Mouse (Mus musculus) R1 (cell line): ENCODE results near the gene Kcnv2.

Experiments used
- DNase-seq: peaks from one replicate; pipeline ENCODE4 v3.0.0-alpha.2; 2018; ENCODE audit warnings: low read depth, low spot score

The Kcnv2 gene

DNA sequence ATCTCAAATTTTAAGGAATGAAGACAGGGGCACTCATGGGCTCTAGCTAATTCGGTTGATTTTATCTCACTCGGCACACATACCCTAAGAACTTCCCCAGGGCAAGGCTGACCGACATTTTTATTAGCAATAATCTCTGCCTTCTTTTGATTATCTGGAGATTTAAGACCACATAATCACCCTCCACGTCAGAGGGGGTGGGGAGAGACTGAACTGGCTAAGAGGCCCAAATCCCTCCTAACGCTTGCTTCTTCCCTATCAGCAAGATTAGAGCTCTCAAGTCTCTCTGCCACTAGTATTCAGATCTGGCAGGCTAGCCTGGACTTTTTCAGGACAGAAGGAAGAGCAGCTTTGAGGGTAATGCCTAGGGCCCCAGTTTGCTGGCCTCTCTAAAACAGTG is at the start of gene Kcnv2:
Gene Kcnv2, plus strand, starts transcription at position 308 of the 400 bp plus-strand sequence.
- DNase-seq: no peak

DNA sequence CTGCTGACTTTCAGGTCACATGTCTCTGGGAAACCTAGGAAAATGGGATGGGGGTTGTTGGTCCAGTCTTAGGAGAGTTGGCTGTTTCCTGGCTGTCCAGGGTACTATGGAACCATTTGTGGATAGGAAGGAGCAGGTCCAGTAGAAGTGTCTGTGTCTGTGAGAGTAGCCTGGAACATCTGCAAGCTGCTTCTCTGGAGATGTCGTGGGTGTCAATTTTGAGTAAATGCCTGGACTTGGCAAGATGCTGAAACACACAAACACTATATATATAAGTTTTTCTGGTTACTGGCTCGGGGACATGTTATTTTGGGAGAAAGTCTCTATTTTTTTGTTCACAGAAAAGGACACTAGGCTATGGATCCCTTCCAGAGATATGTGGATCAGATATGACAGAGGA is 49.0 kb upstream of the Kcnv2 start:
- no peak for DNase-seq

DNA sequence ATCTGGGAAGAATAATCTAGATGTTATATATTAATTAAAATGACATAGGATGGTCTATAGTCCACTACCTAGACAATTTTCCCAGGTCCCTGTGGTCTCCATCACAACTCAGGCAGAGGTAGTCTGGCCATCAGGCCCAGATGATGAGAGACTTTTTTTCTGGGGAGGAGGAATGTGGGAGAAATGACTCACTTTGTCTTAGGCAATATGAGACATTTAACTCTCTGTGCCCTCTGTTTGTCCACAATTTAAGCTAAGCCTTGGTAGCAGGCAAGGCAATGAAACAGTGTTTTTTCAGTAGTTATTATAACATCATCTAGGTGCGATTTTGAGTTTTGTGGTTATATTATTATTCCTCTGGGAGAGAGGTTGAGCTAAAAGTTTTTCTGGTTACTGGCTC is 48.0 kb upstream of the Kcnv2 start:
- DNase-seq: no peak

DNA sequence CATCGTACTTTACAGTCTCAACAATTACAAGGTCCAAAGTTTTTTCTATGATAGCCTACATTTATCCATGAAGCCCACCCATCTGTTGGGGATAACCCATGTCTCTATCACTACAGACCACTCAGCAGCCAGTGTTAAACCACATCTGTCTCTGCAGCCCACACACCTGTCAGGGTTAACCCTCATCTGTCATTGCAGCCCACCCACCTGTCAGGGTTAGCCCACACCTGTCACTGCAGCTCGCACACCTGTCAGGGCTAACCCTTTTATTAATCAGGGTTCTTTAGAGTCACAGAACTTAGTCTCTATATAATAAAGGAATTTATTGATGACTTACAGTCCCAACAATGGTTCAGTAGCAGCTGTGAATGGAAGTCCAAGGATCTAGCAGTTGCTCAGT is 43.2 kb upstream of the Kcnv2 start:
- no peak for DNase-seq

DNA sequence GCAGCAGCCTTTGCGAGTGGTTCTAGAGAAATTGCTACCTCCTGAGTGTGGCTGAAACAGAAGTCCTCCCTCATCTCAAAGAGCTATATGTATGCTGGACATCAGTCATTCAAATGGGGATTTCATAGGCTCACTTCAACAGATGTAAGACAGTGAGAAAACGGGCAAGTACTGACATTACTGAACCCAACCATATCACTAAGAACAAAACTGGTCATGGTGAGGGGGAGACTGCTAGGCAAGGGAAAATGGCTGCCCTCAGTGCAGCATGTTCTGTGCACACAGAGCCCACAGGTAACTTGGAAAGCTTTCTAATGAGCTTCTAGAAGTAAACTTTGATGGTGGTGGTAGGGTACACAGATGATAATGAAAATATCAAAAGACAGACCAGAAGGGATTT is 12.3 kb upstream of the Kcnv2 start:
- DNase-seq: no peak

DNA sequence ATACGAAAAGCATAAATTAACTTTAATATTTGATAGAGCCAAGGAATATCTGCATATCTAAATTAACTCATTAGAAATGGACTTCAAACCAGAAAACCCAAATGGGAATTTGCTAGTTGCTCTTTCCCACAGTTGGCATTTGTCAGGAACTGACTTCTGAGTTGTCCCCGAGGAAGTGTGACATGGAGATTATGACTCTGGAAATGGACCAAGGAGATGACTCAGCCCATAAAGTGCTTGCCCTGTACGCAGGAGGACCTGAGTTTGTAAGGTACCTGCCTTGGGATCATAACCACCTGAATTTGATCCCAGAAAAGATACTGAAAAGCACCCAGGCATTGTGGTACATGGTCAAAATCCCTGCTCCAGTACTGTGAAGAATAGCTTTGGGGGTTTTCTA is 11.1 kb upstream of the Kcnv2 start:
- DNase-seq: no peak

DNA sequence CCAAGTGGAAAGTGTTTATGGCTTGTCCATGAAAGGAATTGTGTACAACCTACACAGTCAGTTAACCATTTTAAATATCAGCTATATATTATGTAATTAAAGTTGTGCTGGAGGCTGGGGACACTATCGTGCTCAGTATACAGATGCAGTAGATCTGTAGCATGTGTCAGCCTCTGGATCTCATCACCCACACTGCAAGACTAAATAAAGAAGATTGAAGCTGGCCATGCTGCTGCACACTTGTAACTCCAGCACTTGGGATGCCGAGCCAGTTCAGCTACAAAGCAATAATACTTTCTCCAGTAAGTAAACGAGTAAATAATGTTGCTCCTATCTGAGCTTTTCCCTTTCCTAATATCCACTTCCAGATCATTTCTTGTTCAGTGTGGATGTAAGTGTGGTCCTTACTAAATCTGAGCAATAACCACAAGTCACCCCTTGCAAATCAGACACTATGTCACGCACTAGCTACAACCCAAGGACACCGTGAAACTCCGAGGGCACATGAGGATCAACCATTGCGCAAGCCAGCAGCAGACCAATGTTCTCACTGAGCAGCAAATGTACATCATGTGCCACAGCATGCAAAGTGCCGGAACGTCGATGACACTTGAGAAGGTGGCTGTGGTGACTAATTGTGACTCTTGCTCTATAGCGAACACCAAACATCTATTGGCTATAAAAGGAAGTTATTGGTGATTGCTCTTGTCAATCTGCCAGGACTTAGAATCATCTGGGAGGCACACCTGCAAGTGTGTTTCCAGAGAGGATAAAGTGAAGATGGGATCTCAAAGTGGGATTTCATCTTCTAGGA is 9.9 kb upstream of the Kcnv2 start:
- DNase-seq: no peak

DNA sequence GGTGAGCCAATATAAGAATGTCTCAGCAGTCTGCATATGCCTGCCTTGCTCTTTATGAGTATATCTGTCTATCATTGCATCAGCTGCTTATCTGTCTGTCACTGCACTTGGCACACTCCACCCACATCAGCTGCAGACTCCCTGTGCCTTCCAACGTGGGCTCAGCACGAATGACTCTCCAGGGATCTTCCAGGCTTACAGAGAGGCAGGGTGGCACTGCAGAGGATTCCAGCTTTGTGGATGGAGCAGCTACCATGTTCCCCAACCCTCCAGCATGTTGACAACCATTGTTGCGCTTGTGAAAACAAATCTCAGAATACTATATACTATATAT is 9.3 kb upstream of the Kcnv2 start:
- DNase-seq: no peak

DNA sequence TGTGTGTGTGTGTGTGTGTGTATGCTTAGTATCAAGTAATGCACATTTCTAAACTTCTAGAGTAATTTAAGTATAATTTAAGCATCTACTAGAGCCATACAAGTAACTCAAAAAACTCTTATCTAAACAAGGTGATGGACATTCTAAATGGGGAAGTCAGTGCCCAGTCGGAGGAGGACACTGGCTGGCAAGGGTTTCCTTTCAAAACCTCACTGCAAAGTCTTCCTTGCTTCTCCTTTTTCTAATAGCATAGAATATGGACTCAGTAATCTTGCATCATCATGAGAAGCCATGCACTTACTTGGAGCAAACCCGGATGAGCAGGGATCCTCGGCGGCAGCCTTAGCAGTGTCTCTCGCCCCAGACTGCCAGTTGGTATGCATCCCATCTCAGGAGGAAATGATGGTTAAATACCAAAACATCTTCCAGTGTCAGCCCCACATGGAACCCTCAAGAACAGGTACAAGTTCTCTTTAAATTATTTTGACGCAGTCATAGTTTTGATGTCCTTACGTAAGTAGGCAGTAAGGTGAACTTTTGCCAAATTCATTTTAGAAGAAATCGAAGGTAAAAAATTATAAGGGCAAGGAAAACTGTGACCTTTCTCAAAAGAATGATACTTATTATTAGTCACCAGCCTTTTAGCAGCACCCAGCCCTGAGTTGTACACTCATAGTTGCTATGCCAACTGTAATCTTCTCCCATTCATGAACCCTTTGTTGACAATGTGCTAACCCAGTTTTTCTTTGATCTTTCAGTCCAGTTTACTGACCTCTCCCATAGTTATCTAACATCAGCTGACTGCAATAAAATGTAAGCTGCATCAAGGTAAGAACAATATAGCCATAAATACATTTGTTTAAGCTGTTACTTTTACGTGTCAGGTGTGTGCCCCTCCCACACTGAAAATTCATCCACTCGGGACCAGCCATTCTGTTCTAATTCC is 5.8 kb upstream of the Kcnv2 start:
- DNase-seq: no peak

DNA sequence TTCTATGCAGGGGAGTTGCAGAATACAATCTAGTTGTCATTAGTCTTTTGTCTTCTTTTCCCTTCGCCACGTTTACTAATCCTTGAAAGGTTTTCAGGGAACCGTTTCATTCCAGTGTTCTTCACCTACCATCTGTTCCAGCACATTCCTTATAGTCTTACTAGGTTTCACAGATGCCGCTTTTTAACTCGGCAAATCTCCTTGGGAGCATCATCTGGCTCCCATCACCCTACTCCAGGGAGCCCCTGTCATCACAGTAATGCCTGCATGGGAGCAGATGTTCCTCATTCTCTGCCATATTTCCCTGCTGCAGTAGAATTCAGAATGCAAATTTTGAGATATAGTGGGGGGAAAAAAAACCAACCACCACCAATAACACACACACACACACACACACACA is 5.1 kb upstream of the Kcnv2 start:
- no peak for DNase-seq

DNA sequence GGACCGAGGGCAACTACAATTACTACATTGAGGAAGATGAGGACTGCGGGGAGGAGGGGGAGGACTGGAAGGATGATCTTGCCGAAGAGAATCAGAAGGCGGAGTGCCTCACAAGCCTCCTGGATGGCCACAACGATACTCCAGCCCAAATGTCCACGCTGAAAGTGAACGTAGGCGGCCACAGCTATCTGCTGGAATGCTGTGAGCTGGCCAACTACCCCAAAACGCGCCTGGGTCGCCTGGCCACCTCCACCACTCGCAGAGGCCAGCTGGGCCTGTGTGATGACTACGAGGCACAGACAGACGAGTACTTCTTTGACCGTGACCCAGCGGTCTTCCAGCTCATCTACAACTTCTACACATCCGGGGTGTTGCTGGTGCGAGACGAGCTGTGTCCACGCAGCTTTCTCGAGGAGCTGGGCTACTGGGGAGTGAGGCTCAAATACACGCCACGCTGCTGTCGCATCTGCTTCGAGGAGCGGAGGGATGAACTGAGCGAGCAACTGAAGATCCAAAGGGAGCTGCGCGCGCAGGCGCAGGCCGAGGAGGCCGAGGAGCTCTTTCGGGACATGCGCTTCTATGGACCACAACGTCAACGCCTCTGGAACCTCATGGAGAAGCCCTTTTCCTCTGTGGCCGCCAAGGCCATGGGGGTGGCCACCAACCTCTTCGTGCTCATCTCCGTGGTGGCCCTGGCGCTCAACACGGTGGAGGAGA is 681 bp downstream of the Kcnv2 start:
- DNase-seq: peak; percentile 25

DNA sequence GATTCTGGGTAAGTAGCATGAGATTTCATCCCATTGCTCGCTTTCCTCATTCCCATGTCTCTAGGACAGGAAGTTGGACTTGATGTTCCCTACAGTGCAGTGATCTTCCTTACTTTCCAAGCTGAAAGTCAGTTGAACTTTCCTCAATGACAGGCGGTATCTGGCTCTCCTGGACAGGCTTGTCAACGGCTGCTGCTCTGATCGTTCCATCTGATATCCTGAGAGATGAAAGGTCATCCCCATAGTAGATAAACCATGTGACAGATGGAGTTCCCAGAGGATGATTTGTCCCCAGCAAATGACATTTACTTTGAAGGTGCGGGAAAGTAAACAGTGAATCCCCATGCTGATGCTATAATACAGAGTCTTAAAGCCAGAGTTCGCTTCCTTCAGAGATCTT is 3.2 kb downstream of the Kcnv2 start:
- no peak for DNase-seq

DNA sequence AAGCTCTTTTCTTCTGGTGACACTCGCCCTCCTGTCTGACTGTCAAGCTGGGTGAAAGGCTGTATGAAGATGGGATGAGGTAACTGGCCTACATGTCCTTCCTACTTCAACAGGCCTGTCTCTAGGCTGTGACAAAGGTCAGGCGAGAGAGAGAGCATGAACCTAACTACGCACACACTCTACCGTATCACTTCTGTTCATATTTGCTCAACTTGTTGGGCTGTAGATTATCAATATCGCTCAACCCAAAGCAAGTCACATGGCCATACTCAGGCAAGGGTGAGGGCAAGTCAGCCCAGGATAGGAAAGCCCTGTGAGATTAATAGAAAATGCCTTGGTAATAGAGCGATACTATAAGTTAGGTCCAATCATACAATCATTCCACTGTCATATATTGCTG is 5.2 kb downstream of the Kcnv2 start:
- no peak for DNase-seq

DNA sequence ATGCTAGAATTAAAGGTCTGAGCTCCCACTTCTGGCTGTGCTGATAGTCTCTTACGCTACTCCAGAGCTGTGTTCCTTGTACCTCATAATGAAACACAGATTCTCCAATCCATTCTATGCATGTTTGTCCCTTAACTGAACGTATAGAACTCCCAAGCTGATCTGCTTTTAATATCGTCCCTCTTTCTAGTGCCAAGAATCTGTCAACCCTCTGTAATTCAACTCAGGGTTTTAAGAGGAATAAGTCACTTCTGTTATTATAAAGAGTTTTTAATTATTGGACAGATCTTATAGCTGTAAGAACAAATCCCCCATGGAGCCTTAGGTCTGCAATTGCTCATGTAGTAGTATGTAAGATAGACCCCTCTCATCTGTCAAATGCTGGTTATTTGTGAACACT is 5.8 kb downstream of the Kcnv2 start:
- no peak for DNase-seq

DNA sequence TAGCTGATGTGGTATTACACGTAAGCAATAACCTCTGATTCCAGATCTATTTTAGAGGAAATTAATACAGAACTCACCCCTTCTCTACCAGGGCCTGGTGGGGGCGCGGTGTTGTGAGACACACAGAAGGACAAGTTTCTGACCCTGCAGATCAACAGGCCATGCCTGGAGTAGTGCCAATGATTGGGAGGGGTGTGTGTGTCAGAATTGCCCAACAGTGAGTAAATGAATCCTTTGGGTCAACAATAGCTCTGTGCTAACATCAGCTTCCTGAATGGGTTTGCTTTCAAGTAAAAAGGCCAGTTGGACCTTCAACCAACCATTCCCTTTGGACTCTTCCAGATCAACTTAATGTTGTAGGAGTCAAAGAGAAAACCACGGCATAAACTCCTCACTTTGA is 6.3 kb downstream of the Kcnv2 start:
- DNase-seq: no peak

DNA sequence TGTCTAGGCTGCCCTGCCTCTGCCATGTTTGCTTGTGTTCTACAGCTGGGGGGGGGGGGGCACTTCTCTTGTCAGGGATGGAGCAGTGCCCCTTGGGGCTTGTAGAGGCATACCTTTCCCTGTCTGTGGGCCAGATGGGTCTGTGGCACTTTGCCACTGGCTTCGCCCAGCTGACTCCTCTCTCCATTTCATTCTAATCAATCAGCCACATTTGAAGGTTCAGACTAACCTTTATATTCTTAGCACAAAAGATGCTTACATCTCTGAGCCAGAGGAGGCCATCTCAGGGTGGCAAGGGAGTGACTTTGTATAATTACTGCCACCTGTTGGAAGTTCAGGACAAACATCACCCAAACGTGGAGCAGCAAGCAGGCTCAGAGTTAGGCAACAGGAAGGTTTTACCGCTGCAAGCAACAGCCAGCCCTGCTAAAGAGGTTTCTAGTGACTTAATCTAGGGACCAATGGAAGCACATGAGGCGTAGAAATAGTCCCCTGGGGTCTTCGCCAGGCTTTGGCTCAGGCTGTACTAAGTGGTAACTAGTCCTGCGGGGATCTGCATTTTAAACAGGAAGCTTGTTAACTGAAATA is 9.9 kb downstream of the Kcnv2 start:
- DNase-seq: peak; percentile 15

DNA sequence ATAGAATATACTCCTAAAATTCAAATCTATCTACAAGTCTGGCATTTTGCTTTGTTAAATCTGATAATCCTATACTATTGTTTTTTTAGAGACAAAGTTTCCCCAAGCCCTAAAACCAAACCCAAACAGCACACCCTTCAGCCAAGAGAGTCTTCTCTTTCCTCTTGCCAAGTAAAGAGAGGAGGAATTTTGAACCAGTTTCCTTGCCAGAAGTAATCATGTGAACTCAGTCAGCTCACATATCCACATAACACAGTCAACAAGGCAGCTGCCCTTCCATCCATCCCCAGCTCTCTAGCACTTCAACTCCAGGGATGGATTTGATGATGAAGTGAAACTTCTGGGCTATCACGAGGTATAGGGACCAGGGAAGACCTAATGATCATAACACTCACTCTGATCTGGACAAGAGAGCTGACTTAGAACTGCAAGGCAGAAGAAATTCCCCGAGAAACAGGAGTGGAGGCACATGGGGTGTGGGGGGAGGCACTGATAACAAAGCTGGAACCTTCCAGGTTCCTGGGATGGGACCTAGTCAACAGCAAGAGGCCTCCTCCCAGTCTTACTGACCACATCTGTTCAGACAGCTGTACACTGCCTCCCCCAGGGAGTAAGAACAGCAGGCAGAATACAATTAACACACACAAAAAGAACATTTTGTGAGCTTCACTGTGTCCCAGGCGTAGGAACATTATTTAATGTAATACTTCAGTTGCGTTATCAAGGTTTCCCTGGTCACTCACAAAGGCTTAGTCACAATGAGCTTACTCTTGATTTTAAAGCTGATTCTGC is 13.9 kb downstream of the Kcnv2 start:
- DNase-seq: no peak

DNA sequence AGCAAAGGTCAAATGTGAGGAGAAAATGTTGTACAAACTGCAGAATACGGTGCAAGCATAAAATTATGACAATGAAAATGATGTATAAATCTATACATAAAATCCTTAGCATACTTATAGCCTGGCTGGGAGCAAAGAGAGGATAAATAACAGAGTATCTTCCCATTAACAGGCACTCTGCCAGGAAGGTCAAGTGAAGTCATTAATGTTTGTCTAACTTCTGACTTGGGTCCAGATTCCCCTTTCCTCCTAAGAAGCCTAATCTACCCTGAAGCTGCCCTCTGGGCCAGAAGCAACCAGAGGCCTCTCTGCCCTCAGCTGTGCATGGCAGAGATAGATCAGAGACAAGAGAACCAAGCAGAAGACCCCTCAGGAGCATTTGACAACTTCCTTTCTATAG is 24.1 kb downstream of the Kcnv2 start:
- DNase-seq: no peak

DNA sequence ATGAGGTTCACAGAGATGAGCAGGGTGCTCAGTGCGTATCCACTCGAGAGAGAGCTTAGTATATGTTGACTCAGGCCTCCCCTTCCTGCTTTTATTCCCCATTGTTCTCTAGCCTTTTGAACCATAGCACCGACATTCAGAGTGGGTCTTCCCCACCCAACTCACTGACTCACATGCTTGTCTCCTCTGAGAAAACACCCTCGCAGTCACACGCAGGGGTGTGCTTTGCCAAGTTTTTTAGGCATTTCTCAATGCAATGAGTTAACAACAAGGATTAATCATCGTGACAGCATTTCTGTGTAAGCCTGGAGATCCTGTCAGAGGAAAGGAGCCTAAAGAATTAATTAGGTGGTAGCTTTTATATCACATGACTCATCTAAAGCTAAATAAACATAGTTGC is 29.3 kb downstream of the Kcnv2 start:
- no peak for DNase-seq

DNA sequence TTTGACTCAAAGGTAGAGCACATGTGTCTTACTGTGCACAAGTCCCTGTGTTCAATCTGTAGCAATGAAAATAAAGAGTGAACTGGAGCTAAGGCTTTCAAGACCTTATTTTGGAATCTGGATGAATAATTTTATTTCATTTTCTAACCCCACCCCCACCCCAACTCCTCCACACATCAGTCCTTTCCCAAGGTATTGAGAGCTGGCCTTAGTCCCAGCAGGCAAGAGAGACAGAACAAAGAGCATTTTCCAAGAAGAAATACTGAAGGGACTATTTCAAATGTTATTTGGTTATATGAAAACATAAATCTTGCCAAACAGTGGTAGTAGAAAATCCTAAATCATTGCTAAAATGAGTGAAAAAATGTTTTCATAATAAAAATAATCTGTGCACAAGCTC is 38.0 kb downstream of the Kcnv2 start:
- no peak for DNase-seq

DNA sequence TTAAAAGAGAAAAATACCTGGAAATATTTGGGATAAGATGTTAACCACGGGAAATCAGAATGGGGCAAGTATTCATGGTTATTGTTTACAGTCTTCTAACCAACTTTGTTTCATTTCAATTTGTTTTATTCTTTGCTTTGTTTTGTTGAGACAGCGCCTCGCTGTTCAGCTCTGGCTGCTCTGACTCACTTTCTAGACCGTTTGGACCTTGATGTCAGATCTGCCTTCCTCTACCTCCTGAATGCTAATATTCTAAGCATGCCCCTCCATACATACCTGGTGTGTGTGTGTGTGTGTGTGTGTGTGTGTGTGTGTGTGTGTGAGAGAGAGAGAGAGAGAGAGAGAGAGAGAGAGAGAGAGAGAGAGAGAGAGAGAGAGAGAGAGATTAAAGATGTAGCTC is 41.5 kb downstream of the Kcnv2 start:
- no peak for DNase-seq
